Mouse (Mus musculus) cerebellum, adult 2 months (tissue): ENCODE results near the gene Ranbp3.

Source experiments
- CTCF ChIP-seq: fragments of 200-500 bp; IDR thresholded peaks from 2 replicates; pipeline ENCODE4 v1.5.1; 2011; ENCODE audit warnings: low read depth, mild to moderate bottlenecking, control low read depth, low read length, moderate library complexity, borderline replicate concordance; ENCODE audit not compliant: insufficient read depth
- POLR2A ChIP-seq: fragments of 200-500 bp; IDR thresholded peaks from 2 replicates; pipeline ENCODE4 v1.6.1; 2011; ENCODE audit warnings: low read length, control low read depth, borderline replicate concordance; ENCODE audit not compliant: insufficient read depth

- TF ChIP-seq CTCF (no peak), POLR2A (no peak)
Observed at GRCm38 (mm10) chr17:56729151-56729550, 56.1 kb downstream of the Ranbp3 start.
